Mouse (Mus musculus): ENCODE data around the gene Adamts12. TPM values are rescaled to one million over a fixed set of nuclear protein-coding genes. Genes with fewer than 3 reads are reported as not detected.

Gene Adamts12
- total RNA-seq, 1 experiment: 0.85 TPM

- Histone ChIP-seq H3K4me3 (ENCODE audit: insufficient read depth in 1 of 2, low read depth in 1 of 2, low read length in 2 of 2, poor library complexity in 1 of 2, severe bottlenecking in 1 of 2) (no peak overlapping the region), H3K4me1 (ENCODE audit: control insufficient read depth in 2 of 2, insufficient read depth in 2 of 2, low read length in 2 of 2, poor library complexity in 1 of 2) (no peaks in the 10 kb centered on the region), H3K9ac (ENCODE audit: insufficient read depth, low read depth, low read length, poor library complexity, severe bottlenecking) (no peak overlapping the region), H3K9me3 (ENCODE audit: control insufficient read depth, insufficient read depth, low read depth, low read length) (no peaks in the 10 kb centered on the region), H3K36me3 (ENCODE audit: control insufficient read depth, insufficient read depth, low read length, poor library complexity, severe bottlenecking) (no peaks in the 10 kb centered on the region), H3K27ac (ENCODE audit: insufficient read depth, low read depth, low read length, poor library complexity, severe bottlenecking) (no peak overlapping the region)
- TF ChIP-seq ZNF384 (IDR thresholded peaks at IDR 0.05; ENCODE audit: low read depth, low read length): no peak
- no peak for DNase-seq (ENCODE audit: low read depth, low spot score)
- in situ Hi-C loops (cut with MboI; ENCODE audit: low sequenced_read_pairs in 2 of 2, unreplicated experiment in 2 of 2): no loop called here
Measured at GRCm38 (mm10) chr15:11339467-11340180, 275.0 kb downstream of the Adamts12 start.

GRCm38 (mm10) chr15:11355865-11356264 is 291.3 kb downstream of the Adamts12 start:
- in situ Hi-C loops (cut with MboI; ENCODE audit: low sequenced_read_pairs in 2 of 2, unreplicated experiment in 2 of 2): no loop called here
- Histone ChIP-seq H3K4me1 (ENCODE audit: control insufficient read depth in 2 of 2, insufficient read depth in 2 of 2, low read length in 2 of 2, poor library complexity in 1 of 2) (no peaks in the 10 kb centered on the region), H3K4me3 (ENCODE audit: insufficient read depth in 1 of 2, low read depth in 1 of 2, low read length in 2 of 2, poor library complexity in 1 of 2, severe bottlenecking in 1 of 2) (no peak overlapping the region), H3K9ac (ENCODE audit: insufficient read depth, low read depth, low read length, poor library complexity, severe bottlenecking) (no peak overlapping the region), H3K27ac (ENCODE audit: insufficient read depth, low read depth, low read length, poor library complexity, severe bottlenecking) (no peak overlapping the region), H3K36me3 (ENCODE audit: control insufficient read depth, insufficient read depth, low read length, poor library complexity, severe bottlenecking) (no peaks in the 10 kb centered on the region), H3K9me3 (ENCODE audit: control insufficient read depth, insufficient read depth, low read depth, low read length) (no peaks in the 10 kb centered on the region)
- DNase-seq (ENCODE audit: low read depth, low spot score): no peak
- no peak for TF ChIP-seq MAFK (IDR thresholded peaks at IDR 0.05; ENCODE audit: insufficient read depth, low read depth, low read length)
- TF ChIP-seq ZNF384 (IDR thresholded peaks at IDR 0.05; ENCODE audit: low read depth, low read length): no peak

- Histone ChIP-seq H3K4me1 (ENCODE audit: control insufficient read depth in 2 of 2, insufficient read depth in 2 of 2, low read length in 2 of 2, poor library complexity in 1 of 2) (no peaks in the 10 kb centered on the region), H3K27ac (ENCODE audit: insufficient read depth, low read depth, low read length, poor library complexity, severe bottlenecking) (no peak overlapping the region), H3K4me3 (ENCODE audit: insufficient read depth in 1 of 2, low read depth in 1 of 2, low read length in 2 of 2, poor library complexity in 1 of 2, severe bottlenecking in 1 of 2) (no peak overlapping the region), H3K9me3 (ENCODE audit: control insufficient read depth, insufficient read depth, low read depth, low read length) (no peaks in the 10 kb centered on the region), H3K9ac (ENCODE audit: insufficient read depth, low read depth, low read length, poor library complexity, severe bottlenecking) (no peak overlapping the region), H3K36me3 (ENCODE audit: control insufficient read depth, insufficient read depth, low read length, poor library complexity, severe bottlenecking) (no peaks in the 10 kb centered on the region)
- DNase-seq (ENCODE audit: low read depth, low spot score): peak; percentile 26
- in situ Hi-C loops (cut with MboI; ENCODE audit: low sequenced_read_pairs in 2 of 2, unreplicated experiment in 2 of 2): no loop called here
- TF ChIP-seq MAFK (IDR thresholded peaks at IDR 0.05; ENCODE audit: insufficient read depth, low read depth, low read length) (no peak), HCFC1 (IDR thresholded peaks at IDR 0.05; ENCODE audit: borderline replicate concordance, insufficient read depth, low read length) (no peak), ZNF384 (IDR thresholded peaks at IDR 0.05; ENCODE audit: low read depth, low read length) (no peak), CHD2 (IDR thresholded peaks at IDR 0.05; ENCODE audit: low read depth, low read length) (no peak), ZC3H11A (IDR thresholded peaks at IDR 0.05; ENCODE audit: borderline replicate concordance, low read depth, low read length) (no peak)
Measured at GRCm38 (mm10) chr15:11357501-11357900, 292.9 kb downstream of the Adamts12 start.

GRCm38 (mm10) chr15:11360888-11361287 is 296.3 kb downstream of the Adamts12 start:
- Histone ChIP-seq H3K4me3 (ENCODE audit: insufficient read depth in 1 of 2, low read depth in 1 of 2, low read length in 2 of 2, poor library complexity in 1 of 2, severe bottlenecking in 1 of 2) (no peak overlapping the region), H3K9me3 (ENCODE audit: control insufficient read depth, insufficient read depth, low read depth, low read length) (no peaks in the 10 kb centered on the region), H3K9ac (ENCODE audit: insufficient read depth, low read depth, low read length, poor library complexity, severe bottlenecking) (no peak overlapping the region), H3K36me3 (ENCODE audit: control insufficient read depth, insufficient read depth, low read length, poor library complexity, severe bottlenecking) (no peaks in the 10 kb centered on the region), H3K4me1 (ENCODE audit: control insufficient read depth in 2 of 2, insufficient read depth in 2 of 2, low read length in 2 of 2, poor library complexity in 1 of 2) (no peaks in the 10 kb centered on the region), H3K27ac (ENCODE audit: insufficient read depth, low read depth, low read length, poor library complexity, severe bottlenecking) (no peak overlapping the region; the same call in 1 of the 2 replicates)
- no peak for DNase-seq (ENCODE audit: low read depth, low spot score)
- in situ Hi-C loops (cut with MboI; ENCODE audit: low sequenced_read_pairs in 2 of 2, unreplicated experiment in 2 of 2): no loop called here
- TF ChIP-seq CHD2 (IDR thresholded peaks at IDR 0.05; ENCODE audit: low read depth, low read length) (no peak), HCFC1 (IDR thresholded peaks at IDR 0.05; ENCODE audit: borderline replicate concordance, insufficient read depth, low read length) (no peak), ZC3H11A (IDR thresholded peaks at IDR 0.05; ENCODE audit: borderline replicate concordance, low read depth, low read length) (no peak), MAFK (IDR thresholded peaks at IDR 0.05; ENCODE audit: insufficient read depth, low read depth, low read length) (no peak), ZNF384 (IDR thresholded peaks at IDR 0.05; ENCODE audit: low read depth, low read length) (no peak)

GRCm38 (mm10) chr15:11361824-11362223 is 297.2 kb downstream of the Adamts12 start:
- in situ Hi-C loops (cut with MboI; ENCODE audit: low sequenced_read_pairs in 2 of 2, unreplicated experiment in 2 of 2): no loop called here
- Histone ChIP-seq H3K9me3 (ENCODE audit: control insufficient read depth, insufficient read depth, low read depth, low read length) (no peaks in the 10 kb centered on the region), H3K4me1 (ENCODE audit: control insufficient read depth in 2 of 2, insufficient read depth in 2 of 2, low read length in 2 of 2, poor library complexity in 1 of 2) (no peaks in the 10 kb centered on the region), H3K36me3 (ENCODE audit: control insufficient read depth, insufficient read depth, low read length, poor library complexity, severe bottlenecking) (no peaks in the 10 kb centered on the region), H3K9ac (ENCODE audit: insufficient read depth, low read depth, low read length, poor library complexity, severe bottlenecking) (no peak overlapping the region), H3K27ac (ENCODE audit: insufficient read depth, low read depth, low read length, poor library complexity, severe bottlenecking) (no peak overlapping the region), H3K4me3 (ENCODE audit: insufficient read depth in 1 of 2, low read depth in 1 of 2, low read length in 2 of 2, poor library complexity in 1 of 2, severe bottlenecking in 1 of 2) (no peak overlapping the region)
- no peak for TF ChIP-seq CHD2 (IDR thresholded peaks at IDR 0.05; ENCODE audit: low read depth, low read length)
- TF ChIP-seq ZC3H11A (IDR thresholded peaks at IDR 0.05; ENCODE audit: borderline replicate concordance, low read depth, low read length): no peak
- TF ChIP-seq MAFK (IDR thresholded peaks at IDR 0.05; ENCODE audit: insufficient read depth, low read depth, low read length): no peak
- no peak for TF ChIP-seq ZNF384 (IDR thresholded peaks at IDR 0.05; ENCODE audit: low read depth, low read length)
- no peak for TF ChIP-seq HCFC1 (IDR thresholded peaks at IDR 0.05; ENCODE audit: borderline replicate concordance, insufficient read depth, low read length)
- no peak for DNase-seq (ENCODE audit: low read depth, low spot score)
